Mouse (Mus musculus): ENCODE measurements around the gene Dusp12. TPM values are rescaled to one million over a fixed set of nuclear protein-coding genes. Genes with fewer than 3 reads are reported as not detected.

Dusp12 gene
- total and polyA plus RNA-seq, 3 experiments, result 12.4 to 20.6 (median 12.9) TPM

GRCm38 (mm10) chr1:170862435-170862717 lies 23.0 kb downstream of the Dusp12 start:
- DNase-seq, result no peak

GRCm38 (mm10) chr1:170861671-170862434 lies 23.5 kb downstream of the Dusp12 start:
- DNase-seq, result no peak

GRCm38 (mm10) chr1:170858872-170859271 lies 26.5 kb downstream of the Dusp12 start:
- DNase-seq, result no peak

- no peak for DNase-seq
Measured at GRCm38 (mm10) chr1:170857369-170857768, 28.0 kb downstream of the Dusp12 start.

- no peak for DNase-seq
Measured at GRCm38 (mm10) chr1:170855056-170855760, 30.1 kb downstream of the Dusp12 start.

GRCm38 (mm10) chr1:170853604-170854003 lies 31.7 kb downstream of the Dusp12 start:
- DNase-seq, result no peak

- no peak for DNase-seq
Measured at GRCm38 (mm10) chr1:170850637-170851624, 34.4 kb downstream of the Dusp12 start.

GRCm38 (mm10) chr1:170850007-170850406 lies 35.3 kb downstream of the Dusp12 start:
- no peak for DNase-seq

- no peak for DNase-seq
Measured at GRCm38 (mm10) chr1:170845448-170846307, 39.7 kb downstream of the Dusp12 start.

GRCm38 (mm10) chr1:170844380-170844779 lies 41.0 kb downstream of the Dusp12 start:
- DNase-seq, result no peak

GRCm38 (mm10) chr1:170839685-170840084 lies 45.7 kb downstream of the Dusp12 start:
- DNase-seq, result no peak

GRCm38 (mm10) chr1:170834756-170835155 lies 50.6 kb downstream of the Dusp12 start:
- DNase-seq, result no peak

GRCm38 (mm10) chr1:170829781-170830180 lies 55.6 kb downstream of the Dusp12 start:
- DNase-seq, result no peak

GRCm38 (mm10) chr1:170829344-170829743 lies 56.0 kb downstream of the Dusp12 start:
- DNase-seq, result no peak

Other genes starting within 250 kb of the Dusp12 start
- gene Olfml2b, start 241.0 kb downstream of the Dusp12 start, total RNA-seq (2021), result 1 to 10 TPM; 5.0 to 7.9 TPM
- 11.3 and 12.3 TPM in 2 replicates for gene Olfml2b, start 241.0 kb downstream of the Dusp12 start, polyA plus RNA-seq (2012; rRNA removed)
- 10 to 100 TPM; 33.3 to 33.5 TPM for gene Atf6, start 17.8 kb downstream of the Dusp12 start, total RNA-seq (2021)
- gene Atf6, start 17.8 kb downstream of the Dusp12 start, polyA plus RNA-seq (2012; rRNA removed), result 8.1 and 11.8 TPM in 2 replicates
- under 1 TPM; 0.62 to 0.72 TPM for gene Gm26620, start 475 bp downstream of the Dusp12 start, total RNA-seq (2021)
- gene Gm26620, start 475 bp downstream of the Dusp12 start, polyA plus RNA-seq (2012; rRNA removed), result 4.5 and 5.1 TPM in 2 replicates
- not detected for gene Fcrlb, start 27.4 kb upstream of the Dusp12 start, total RNA-seq (2021)
- 0.54 and 0.76 TPM in 2 replicates for gene Fcrlb, start 27.4 kb upstream of the Dusp12 start, polyA plus RNA-seq (2012; rRNA removed)
- gene Fcrla, start 42.0 kb upstream of the Dusp12 start, total RNA-seq (2021), result under 1 TPM in 1 of 2 experiments, not detected in 1; 0.97 TPM
- 0.52 and 1.2 TPM in 2 replicates for gene Fcrla, start 42.0 kb upstream of the Dusp12 start, polyA plus RNA-seq (2012; rRNA removed)
- gene Fcgr2b, start 91.0 kb upstream of the Dusp12 start, total RNA-seq (2021), result 1 to 10 TPM; 7.6 to 8.3 TPM
- gene Fcgr2b, start 91.0 kb upstream of the Dusp12 start, polyA plus RNA-seq (2012; rRNA removed), result 4.0 and 4.2 TPM in 2 replicates
- 1 to 10 TPM; 5.1 to 6.9 TPM for gene Fcgr4, start 133.4 kb upstream of the Dusp12 start, total RNA-seq (2021)
- 1.6 and 2.0 TPM in 2 replicates for gene Fcgr4, start 133.4 kb upstream of the Dusp12 start, polyA plus RNA-seq (2012; rRNA removed)
- 10 to 100 TPM; 16.4 to 17.7 TPM for gene Fcgr3, start 179.4 kb upstream of the Dusp12 start, total RNA-seq (2021)
- gene Fcgr3, start 179.4 kb upstream of the Dusp12 start, polyA plus RNA-seq (2012; rRNA removed), result 5.4 and 5.5 TPM in 2 replicates
- gene Cfap126, start 228.4 kb upstream of the Dusp12 start, total RNA-seq (2021), result 1 to 10 TPM; 2.7 to 3.1 TPM
- 2.2 and 3.1 TPM in 2 replicates for gene Cfap126, start 228.4 kb upstream of the Dusp12 start, polyA plus RNA-seq (2012; rRNA removed)

All from adrenal gland, adult 2 months (tissue).